Mouse (Mus musculus): ENCODE measurements around the gene Mrpl47.

DNA sequence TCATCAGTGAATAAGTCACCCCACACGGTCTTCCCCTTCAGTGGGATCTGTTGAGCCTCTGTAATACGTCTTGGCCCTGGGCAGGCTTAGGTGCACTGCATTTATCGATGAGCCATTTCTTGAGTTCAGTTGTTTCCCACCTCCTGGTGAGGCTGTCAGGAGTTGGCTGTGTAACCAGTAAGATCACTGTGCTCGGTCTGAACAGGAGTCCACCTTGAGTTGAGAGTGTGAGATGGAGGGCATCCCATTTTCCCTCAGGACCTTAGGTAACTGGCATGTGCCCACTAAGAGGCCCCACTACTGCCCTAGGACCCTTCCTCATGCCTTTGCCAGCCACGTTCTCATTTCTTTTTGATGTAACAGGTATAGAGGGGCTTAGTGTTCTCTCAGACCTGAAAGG lies 11.5 kb downstream of the Mrpl47 start:
- TF ChIP-seq CTCF (IDR thresholded peaks at IDR 0.05; ENCODE audit: low read depth, low read length), result no peak
- TF ChIP-seq EP300 (IDR thresholded peaks at IDR 0.05; ENCODE audit: insufficient read depth, low read depth, low read length), result no peak
- no peak for TF ChIP-seq POLR2A (IDR thresholded peaks at IDR 0.05; ENCODE audit: insufficient read depth, low read length)

Measured in ES-Bruce4 (cell line).